Mouse (Mus musculus) midbrain, postnatal 0 days (tissue): ENCODE results near the gene Abcf1. TPM values are rescaled to one million over a fixed set of nuclear protein-coding genes. Genes with fewer than 3 reads are reported as not detected.
A peak's percentile ranks its signal among the peaks of the same experiment; 100 is the strongest.

Experiments used
- ATAC-seq: fragments of 200-750 bp; cut with Nextera tagmentation; 2 replicates; pipeline ENCODE4 v1.8.0; 2017; ENCODE audit warnings: moderate number of reproducible peaks, mild to moderate bottlenecking, moderate TSS enrichment, moderate library complexity; ENCODE audit not compliant: low FRiP score
- DNase-seq: peaks from one replicate; pipeline ENCODE4 v3.0.0-alpha.2; 2015; ENCODE audit warnings: low spot score
- H3K27ac ChIP-seq: fragments of 300-500 bp; sonication (generic); 2 replicates; pipeline ENCODE4 v1.5.1; 2014; ENCODE audit warnings: low read depth, mild to moderate bottlenecking, low read length, mixed read lengths
- H3K27me3 ChIP-seq: fragments of 300-500 bp; sonication (generic); 2 replicates; pipeline ENCODE4 v1.6.1; 2014; ENCODE audit warnings: low read length, control low read depth, mixed read lengths; ENCODE audit not compliant: insufficient read depth
- H3K36me3 ChIP-seq: fragments of 300-500 bp; sonication (generic); 2 replicates; pipeline ENCODE4 v1.6.1; 2014; ENCODE audit warnings: low read length, control low read depth, mixed read lengths; ENCODE audit not compliant: insufficient read depth
- H3K4me1 ChIP-seq: fragments of 300-500 bp; sonication (generic); 2 replicates; pipeline ENCODE4 v1.6.1; 2014; ENCODE audit warnings: mild to moderate bottlenecking, control low read depth, antibody characterized with exemption, low read length, mixed read lengths; ENCODE audit not compliant: insufficient read depth
- H3K4me2 ChIP-seq: fragments of 300-500 bp; sonication (generic); 2 replicates; pipeline ENCODE4 v1.6.1; 2014; ENCODE audit warnings: low read depth, mild to moderate bottlenecking, low read length, mixed read lengths; ENCODE audit not compliant: poor library complexity, severe bottlenecking
- H3K4me3 ChIP-seq: fragments of 300-500 bp; sonication (generic); 2 replicates; pipeline ENCODE4 v1.5.1; 2014; ENCODE audit warnings: low read depth, mild to moderate bottlenecking, low read length, moderate library complexity
- H3K9ac ChIP-seq: fragments of 300-500 bp; sonication (generic); replicated peaks from 2 replicates; pipeline ENCODE4 v1.6.1; 2014; ENCODE audit warnings: mild to moderate bottlenecking, low read length, moderate library complexity, mixed read lengths; ENCODE audit not compliant: poor library complexity, severe bottlenecking
- H3K9me3 ChIP-seq: fragments of 300-500 bp; sonication (generic); 2 replicates; pipeline ENCODE4 v1.6.1; 2016; ENCODE audit warnings: low read length, control low read depth
- CTCF ChIP-seq: IDR thresholded peaks from 2 replicates; pipeline ENCODE4 v1.5.1; 2016; ENCODE audit warnings: antibody characterized with exemption, mild to moderate bottlenecking
- WGBS: fragments of 180-500 bp; shearing (Covaris S2); extraction: QIAGEN DNeasy Blood & Tissue Kit; methylation state at CpG from one replicate; pipeline ENCODE4 v1.1.7; 2014; 5-methylcytosine and 5-hydroxymethylcytosine counted together
- microRNA counts: library from miRNA; unstranded; fragments of <30 nt; microRNA quantifications from one replicate; lab custom pipeline; 2015
- microRNA-seq: library from miRNA; unstranded; fragments of <30 nt; microRNA quantifications from one replicate; pipeline ENCODE4, GENCODE M21; 2016; ENCODE audit warnings: borderline number of aligned reads
- polyA plus RNA-seq: library from polyadenylated mRNA; unstranded; fragments of >200 nt; fragmentation: Nextera tagmentation; extraction: Ambion mirVana; gene quantifications from 2 replicates; pipeline ENCODE4 v1.2.1, GENCODE M21; 2015
- total RNA-seq: library from RNA; depleted of rRNA; stranded (reverse); fragments of >200 nt; gene quantifications from 2 replicates; pipeline ENCODE4 v1.2.3, GENCODE M21; 2014; rRNA removed

Abcf1 gene
- total and polyA plus RNA-seq, 2 experiments from 2014 or later, result 61.8 to 100 TPM

DNA sequence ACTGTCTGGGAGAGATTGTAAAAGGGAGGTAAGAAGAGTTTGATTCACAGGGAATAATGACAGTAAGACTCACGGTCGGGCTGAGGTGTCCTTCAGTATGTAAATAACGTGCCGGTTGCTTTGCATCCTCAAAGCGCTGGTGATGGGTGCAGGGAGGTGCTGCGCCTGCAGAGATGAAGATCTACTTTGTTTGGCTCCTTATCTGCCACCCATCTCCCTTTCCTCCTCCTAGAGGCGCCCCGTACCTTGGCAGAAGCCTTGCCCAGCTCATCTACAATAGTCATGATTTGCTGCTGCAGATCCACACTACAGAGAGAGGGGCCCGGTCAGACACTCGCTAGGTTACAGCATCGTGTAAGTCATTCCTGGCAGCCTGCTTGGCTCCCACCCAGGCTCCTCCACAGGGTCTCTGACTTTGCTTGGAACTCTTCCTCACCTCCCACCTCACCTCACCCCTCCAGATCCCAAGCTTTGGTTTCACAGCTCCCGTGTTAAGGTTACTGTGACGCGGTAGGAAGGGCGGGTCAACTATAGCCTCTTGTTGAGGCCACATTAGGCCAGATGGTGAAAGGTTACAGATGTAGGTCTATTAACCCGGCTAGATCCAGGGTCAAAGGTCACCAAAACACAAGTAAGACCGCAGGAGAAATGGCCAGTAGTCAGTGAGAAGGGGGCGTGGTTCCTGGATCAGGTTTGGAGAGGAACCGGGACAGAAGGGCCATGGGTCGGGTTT lies 60.2 kb downstream of the Abcf1 start:
- peak overlapping the region; percentile 60 for H3K4me3 ChIP-seq
- H3K27ac ChIP-seq, result peak overlapping the region; percentile 79
- H3K36me3 ChIP-seq, result peaks cover 17% of the 10 kb centered on the region
- 23% methylated on average over 20 of the region's 20 CpGs for WGBS
- H3K9me3 ChIP-seq, result no peaks in the 10 kb centered on the region
- H3K4me1 ChIP-seq, result peaks cover 8% of the 10 kb centered on the region
- H3K9ac ChIP-seq, result peak overlapping the region; percentile 82
- DNase-seq, result no peak
- 0 out of 2 replicates have a peak, but pooled peaks have one; percentile 1 for TF ChIP-seq CTCF
- H3K4me2 ChIP-seq, result peak overlapping the region; percentile 83
- no peaks in the 10 kb centered on the region for H3K27me3 ChIP-seq
- peak; percentile 33 for ATAC-seq

DNA sequence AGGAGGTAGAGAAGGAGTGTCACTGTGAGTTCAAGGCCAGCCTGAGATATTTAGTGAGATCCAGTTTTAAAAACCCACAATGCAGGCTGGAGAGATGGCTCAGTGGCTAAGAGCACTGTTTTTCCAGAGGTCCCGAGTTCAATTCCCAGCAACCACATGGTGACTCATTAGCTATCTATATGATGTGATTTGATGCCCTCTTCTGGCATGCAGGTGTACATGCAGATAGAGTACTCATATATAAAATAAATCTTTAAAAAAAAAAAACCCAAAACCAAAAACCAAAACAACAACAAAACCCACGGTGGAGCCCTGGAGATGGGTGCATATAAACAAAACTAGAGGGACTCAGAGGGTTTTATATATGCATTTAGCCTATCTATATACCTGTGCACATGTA lies 62.0 kb downstream of the Abcf1 start:
- ATAC-seq, result no peak

More for the DNA sequence above, 62.0 kb downstream of the Abcf1 start:
- Histone ChIP-seq H3K27me3 (no peaks in the 10 kb centered on the region), H3K9ac (no peak overlapping the region), H3K27ac (no peak overlapping the region), H3K4me3 (no peak overlapping the region), H3K4me2 (no peak overlapping the region), H3K9me3 (no peaks in the 10 kb centered on the region), H3K4me1 (peaks cover 8% of the 10 kb centered on the region), H3K36me3 (peaks cover 30% of the 10 kb centered on the region)
- no peak for DNase-seq
- TF ChIP-seq CTCF, result peak; percentile 40
- WGBS, result 81% methylated on average over 2 of the region's 2 CpGs

MicroRNA genes within 50 kb of the gene (microRNA counts, 519-probe panel; counts per million panel counts)
- microRNA mmu-miR-1894-3p (lab: Ali Mortazavi, UCI), result 528 counts per million, percentile 58 among the panel's probes with 10 or more counts
- microRNA mmu-miR-1894-5p (lab: Ali Mortazavi, UCI), result 528 counts per million, percentile 58 among the panel's probes with 10 or more counts
- 528 counts per million, percentile 58 among the panel's probes with 10 or more counts for microRNA mmu-miR-877 (lab: Ali Mortazavi, UCI)

Small RNAs within 50 kb of the gene (microRNA-seq; reads per million reads assigned to microRNA genes)
- not detected for gene Mir1894
- gene Mir877, result 150 reads per million, percentile 50 among the genes with 10 or more reads in this experiment

Other genes starting within 250 kb of the Abcf1 start
- gene Ier3, start 148.1 kb downstream of the Abcf1 start, total RNA-seq, result 10.9 and 13.5 TPM in 2 replicates
- gene Ier3, start 148.1 kb downstream of the Abcf1 start, polyA plus RNA-seq, result 12.2 and 16.0 TPM in 2 replicates
- gene Flot1, start 146.5 kb downstream of the Abcf1 start, total RNA-seq, result 112 and 122 TPM in 2 replicates
- 124 and 140 TPM in 2 replicates for gene Flot1, start 146.5 kb downstream of the Abcf1 start, polyA plus RNA-seq
- gene Tubb5, start 131.5 kb downstream of the Abcf1 start, total RNA-seq, result 3,416 and 3,526 TPM in 2 replicates
- 1,872 and 1,886 TPM in 2 replicates for gene Tubb5, start 131.5 kb downstream of the Abcf1 start, polyA plus RNA-seq
- gene Mdc1, start 128.2 kb downstream of the Abcf1 start, total RNA-seq, result 22.4 and 22.6 TPM in 2 replicates
- gene Mdc1, start 128.2 kb downstream of the Abcf1 start, polyA plus RNA-seq, result 3.7 and 4.7 TPM in 2 replicates
- gene Nrm, start 108.4 kb downstream of the Abcf1 start, total RNA-seq, result 7.6 and 12.1 TPM in 2 replicates
- 11.0 and 11.8 TPM in 2 replicates for gene Nrm, start 108.4 kb downstream of the Abcf1 start, polyA plus RNA-seq
- gene Ppp1r18, start 104.2 kb downstream of the Abcf1 start, total RNA-seq, result 16.2 and 33.0 TPM in 2 replicates
- 14.1 and 14.4 TPM in 2 replicates for gene Ppp1r18, start 104.2 kb downstream of the Abcf1 start, polyA plus RNA-seq
- gene Dhx16, start 89.9 kb downstream of the Abcf1 start, total RNA-seq, result 26.7 and 27.7 TPM in 2 replicates
- 23.6 and 25.1 TPM in 2 replicates for gene Dhx16, start 89.9 kb downstream of the Abcf1 start, polyA plus RNA-seq
- gene 2310061I04Rik, start 72.3 kb downstream of the Abcf1 start, total RNA-seq, result 43.5 and 47.7 TPM in 2 replicates
- 88.3 and 89.3 TPM in 2 replicates for gene 2310061I04Rik, start 72.3 kb downstream of the Abcf1 start, polyA plus RNA-seq
- 199 and 216 TPM in 2 replicates for gene Atat1, start 59.7 kb downstream of the Abcf1 start, total RNA-seq
- 326 and 332 TPM in 2 replicates for gene Atat1, start 59.7 kb downstream of the Abcf1 start, polyA plus RNA-seq
- 37.2 and 46.6 TPM in 2 replicates for gene Mrps18b, start 53.4 kb downstream of the Abcf1 start, total RNA-seq
- 55.7 and 57.4 TPM in 2 replicates for gene Mrps18b, start 53.4 kb downstream of the Abcf1 start, polyA plus RNA-seq
- 39.3 and 52.8 TPM in 2 replicates for gene Ppp1r10, start 53.3 kb downstream of the Abcf1 start, total RNA-seq
- gene Ppp1r10, start 53.3 kb downstream of the Abcf1 start, polyA plus RNA-seq, result 23.0 and 24.8 TPM in 2 replicates
- gene Gnl1, start 10.1 kb upstream of the Abcf1 start, total RNA-seq, result 94.9 and 117 TPM in 2 replicates
- 80.8 and 82.8 TPM in 2 replicates for gene Gnl1, start 10.1 kb upstream of the Abcf1 start, polyA plus RNA-seq
- 43.9 and 57.8 TPM in 2 replicates for gene Prr3, start 10.5 kb upstream of the Abcf1 start, total RNA-seq
- 97.0 and 100 TPM in 2 replicates for gene Prr3, start 10.5 kb upstream of the Abcf1 start, polyA plus RNA-seq
- gene H2-T24, start 50.8 kb upstream of the Abcf1 start, total RNA-seq, result 0.16 and 1.7 TPM in 2 replicates
- gene H2-T24, start 50.8 kb upstream of the Abcf1 start, polyA plus RNA-seq, result 5.3 and 7.2 TPM in 2 replicates
- gene H2-T23, start 63.1 kb upstream of the Abcf1 start, total RNA-seq, result 6.1 and 9.2 TPM in 2 replicates
- 6.4 and 7.3 TPM in 2 replicates for gene H2-T23, start 63.1 kb upstream of the Abcf1 start, polyA plus RNA-seq
- gene H2-T22, start 73.0 kb upstream of the Abcf1 start, total RNA-seq, result 11.5 and 11.8 TPM in 2 replicates
- 7.1 and 8.3 TPM in 2 replicates for gene H2-T22, start 73.0 kb upstream of the Abcf1 start, polyA plus RNA-seq
- gene Gm6034, start 73.2 kb upstream of the Abcf1 start, total RNA-seq, result 0.16 TPM in 1 of 2 replicates, not detected in the other
- not detected in 2 replicates for gene Gm6034, start 73.2 kb upstream of the Abcf1 start, polyA plus RNA-seq
- gene Gm11127, start 88.6 kb upstream of the Abcf1 start, total RNA-seq, result 0.19 TPM in 1 of 2 replicates, not detected in the other
- gene Gm11127, start 88.6 kb upstream of the Abcf1 start, polyA plus RNA-seq, result 0.12 TPM in 1 of 2 replicates, not detected in the other
- gene Gm19684, start 151.9 kb upstream of the Abcf1 start, total RNA-seq, result not detected in 2 replicates
- gene Gm19684, start 151.9 kb upstream of the Abcf1 start, polyA plus RNA-seq, result not detected in 2 replicates
- not detected in 2 replicates for gene Gm7030, start 159.7 kb upstream of the Abcf1 start, total RNA-seq
- gene Gm7030, start 159.7 kb upstream of the Abcf1 start, polyA plus RNA-seq, result not detected in 2 replicates
- not detected in 2 replicates for gene Gm8909, start 198.8 kb upstream of the Abcf1 start, total RNA-seq
- not detected in 2 replicates for gene Gm8909, start 198.8 kb upstream of the Abcf1 start, polyA plus RNA-seq
- not detected in 2 replicates for gene H2-T3, start 220.5 kb upstream of the Abcf1 start, total RNA-seq
- not detected in 2 replicates for gene H2-T3, start 220.5 kb upstream of the Abcf1 start, polyA plus RNA-seq